Mouse (Mus musculus): Measurements from ENCODE around the gene Axin2. TPM values are rescaled to one million over a fixed set of nuclear protein-coding genes. Genes with fewer than 3 reads are reported as not detected.

Gene Axin2
- 4.0 TPM for polyA plus RNA-seq (2015; fragmentation: Illumina TruSeq; extraction: RNeasy Lipid Tissue Mini Kit (QIAGEN cat#74804); ENCODE audit: insufficient read depth, low read depth, low replicate concordance)

GRCm38 (mm10) chr11:108920158-108920635 lies at the start of gene Axin2:
Gene Axin2 (plus strand): TSS chr11:108920349.

Other genes starting within 250 kb of the Axin2 start
- not detected for gene E030025P04Rik, start 224.0 kb downstream of the Axin2 start, polyA plus RNA-seq (2015; fragmentation: Illumina TruSeq; extraction: RNeasy Lipid Tissue Mini Kit (QIAGEN cat#74804); ENCODE audit: insufficient read depth, low read depth, low replicate concordance)

Measured in pancreas, adult 10 weeks (tissue).